Mouse (Mus musculus) CH12.LX (cell line): ENCODE measurements around the gene Gm10190. TPM values are rescaled to one million over a fixed set of nuclear protein-coding genes. Genes with fewer than 3 reads are reported as not detected.

Experiments
- DNase-seq: peaks from one replicate; pipeline ENCODE4 v3.0.0-alpha.2; 2013; ENCODE audit errors: extremely low read depth
- H3K27ac ChIP-seq: 2 replicates; pipeline ENCODE4 v1.5.1; 2012; ENCODE audit warnings: low read depth, mild to moderate bottlenecking, control low read depth, moderate library complexity; ENCODE audit not compliant: insufficient read depth
- H3K27me3 ChIP-seq: replicated peaks from 2 replicates; pipeline ENCODE3; 2012; ENCODE audit warnings: inconsistent platforms
- H3K36me3 ChIP-seq, 2 experiments: replicated peaks in 1 of 2; 2 replicates each; pipeline versions ENCODE3 to v1.6.1; 2012; ENCODE audit warnings: inconsistent platforms in 1 of 2, low read length in 1 of 2, mild to moderate bottlenecking in 1 of 2, mixed read lengths in 1 of 2, moderate library complexity in 1 of 2; ENCODE audit not compliant: control insufficient read depth in 1 of 2, insufficient read depth in 1 of 2
- H3K4me1 ChIP-seq, 2 experiments: 2 replicates each; pipeline ENCODE4 v1.6.1; 2012; ENCODE audit warnings: inconsistent platforms in 1 of 2, moderate library complexity in 1 of 2; ENCODE audit not compliant: insufficient read depth in 2 of 2, control insufficient read depth in 1 of 2
- H3K4me2 ChIP-seq: 2 replicates; pipeline ENCODE4 v1.6.1; 2012; ENCODE audit warnings: low read depth, mild to moderate bottlenecking, control low read depth; ENCODE audit not compliant: poor library complexity, insufficient read depth, severe bottlenecking
- H3K4me3 ChIP-seq, 3 experiments: fragments of 150-350 bp in 1 of 3; sonication (generic) in 1 of 3; replicated peaks in 1 of 3; 2 replicates each; pipeline versions ENCODE3 to v1.5.1; 2011 to 2012; ENCODE audit warnings: low read depth in 2 of 3, low read length in 2 of 3, mild to moderate bottlenecking in 2 of 3, moderate library complexity in 2 of 3, control low read depth in 1 of 3, improper control_type of control experiment in 1 of 3, inconsistent platforms in 1 of 3, mixed read lengths in 1 of 3; ENCODE audit not compliant: poor library complexity in 1 of 3
- H3K79me2 ChIP-seq: replicated peaks from 2 replicates; pipeline ENCODE4 v1.6.1; 2012; ENCODE audit warnings: mild to moderate bottlenecking, moderate library complexity; ENCODE audit not compliant: control insufficient read depth, poor library complexity, insufficient read depth, severe bottlenecking; ENCODE audit errors: extremely low read depth
- H3K9ac ChIP-seq: 2 replicates; pipeline ENCODE4 v1.6.1; 2012; ENCODE audit warnings: low read depth, mild to moderate bottlenecking, control low read depth, moderate library complexity; ENCODE audit not compliant: insufficient read depth
- H3K9me3 ChIP-seq: replicated peaks from 2 replicates; pipeline ENCODE3; 2012; ENCODE audit warnings: low read length, inconsistent platforms, mixed read lengths
- BHLHE40 ChIP-seq: IDR thresholded peaks from 2 replicates; pipeline ENCODE4 v1.6.1; 2011; ENCODE audit warnings: mild to moderate bottlenecking, low read depth, low read length, improper control_type of control experiment
- CHD1 ChIP-seq: IDR thresholded peaks from 2 replicates; pipeline ENCODE4 v1.6.1; 2012; ENCODE audit warnings: low read depth, low read length, improper control_type of control experiment, inconsistent platforms
- CHD2 ChIP-seq: IDR thresholded peaks from 2 replicates; pipeline ENCODE4 v1.6.1; 2011; ENCODE audit warnings: low read length, improper control_type of control experiment
- E2F4 ChIP-seq: IDR thresholded peaks from 2 replicates; pipeline ENCODE4 v1.6.1; 2011; ENCODE audit warnings: low read depth, low read length, improper control_type of control experiment; ENCODE audit not compliant: insufficient replicate concordance
- ETS1 ChIP-seq: conservative IDR thresholded peaks from 2 replicates; pipeline ENCODE4 v1.6.1; 2012; ENCODE audit warnings: low read depth, mild to moderate bottlenecking, inconsistent platforms, low read length, improper control_type of control experiment, moderate library complexity
- HCFC1 ChIP-seq: IDR thresholded peaks from 2 replicates; pipeline ENCODE4 v1.6.1; 2012; ENCODE audit warnings: low read depth, mild to moderate bottlenecking, inconsistent platforms, low read length, improper control_type of control experiment
- JUN ChIP-seq: IDR thresholded peaks from 2 replicates; pipeline ENCODE4 v1.6.1; 2011; ENCODE audit warnings: low read depth, mild to moderate bottlenecking, low read length, improper control_type of control experiment, moderate library complexity; ENCODE audit not compliant: insufficient read depth
- JUND ChIP-seq: conservative IDR thresholded peaks from 2 replicates; pipeline ENCODE4 v1.6.1; 2011; ENCODE audit warnings: low read depth, low read length, improper control_type of control experiment
- KAT2A ChIP-seq: IDR thresholded peaks from 2 replicates; pipeline ENCODE4 v1.6.1; 2012; ENCODE audit warnings: low read length, improper control_type of control experiment, inconsistent platforms; ENCODE audit not compliant: insufficient replicate concordance
- MAX ChIP-seq: IDR thresholded peaks from 2 replicates; pipeline ENCODE4 v1.6.1; 2011; ENCODE audit warnings: low read length, improper control_type of control experiment
- NELFE ChIP-seq: IDR thresholded peaks from 2 replicates; pipeline ENCODE4 v1.6.1; 2011; ENCODE audit warnings: low read depth, low read length, improper control_type of control experiment
- NRF1 ChIP-seq: IDR thresholded peaks from 2 replicates; pipeline ENCODE4 v1.6.1; 2014; ENCODE audit warnings: low read depth, mild to moderate bottlenecking, inconsistent platforms, low read length, improper control_type of control experiment, moderate library complexity
- POLR2A ChIP-seq: IDR thresholded peaks from 2 replicates; pipeline ENCODE4 v1.6.1; 2011; ENCODE audit warnings: low read depth, mild to moderate bottlenecking, improper control_type of control experiment, low read length
- POLR2AphosphoS2 ChIP-seq: IDR thresholded peaks from 2 replicates; pipeline ENCODE4 v1.6.1; 2011; ENCODE audit warnings: low read depth, low read length, improper control_type of control experiment
- RAD21 ChIP-seq: IDR thresholded peaks from 2 replicates; pipeline ENCODE4 v1.6.1; 2011; ENCODE audit warnings: low read depth, mild to moderate bottlenecking, low read length, improper control_type of control experiment, moderate library complexity
- SIN3A ChIP-seq: IDR thresholded peaks from 2 replicates; pipeline ENCODE4 v1.6.1; 2012; ENCODE audit warnings: low read length, improper control_type of control experiment, inconsistent platforms
- SMC3 ChIP-seq: IDR thresholded peaks from 2 replicates; pipeline ENCODE4 v1.6.1; 2011; ENCODE audit warnings: low read depth, low read length, improper control_type of control experiment
- UBTF ChIP-seq: IDR thresholded peaks from 2 replicates; pipeline ENCODE4 v1.6.1; 2012; ENCODE audit warnings: low read depth, mild to moderate bottlenecking, inconsistent platforms, low read length, improper control_type of control experiment, moderate library complexity
- ZC3H11A ChIP-seq: IDR thresholded peaks from 2 replicates; pipeline ENCODE4 v1.6.1; 2012; ENCODE audit warnings: low read depth, mild to moderate bottlenecking, inconsistent platforms, low read length, improper control_type of control experiment
- ZKSCAN1 ChIP-seq: IDR thresholded peaks from 2 replicates; pipeline ENCODE4 v1.6.1; 2012; ENCODE audit warnings: low read depth, inconsistent platforms, low read length, improper control_type of control experiment, borderline replicate concordance
- ZMIZ1 ChIP-seq: IDR thresholded peaks from 2 replicates; pipeline ENCODE4 v1.6.1; 2012; ENCODE audit warnings: low read depth, mild to moderate bottlenecking, inconsistent platforms, low read length, improper control_type of control experiment
- ZNF384 ChIP-seq: IDR thresholded peaks from 2 replicates; pipeline ENCODE4 v1.6.1; 2012; ENCODE audit warnings: low read depth, low read length, improper control_type of control experiment, inconsistent platforms
- dilution Hi-C: fragments of 300-500 bp; cut with MboI; formaldehyde crosslinking; loops from 2 replicates; pipeline ENCODE4 v1.14.3; 2020; ENCODE audit warnings: low sequenced_read_pairs; ENCODE audit not compliant: extremely low pct_unique_long_range_greater_than_20kb, extremely low pct_ligation_motif_present
- in situ Hi-C: fragments of 300-500 bp; cut with MboI; formaldehyde crosslinking; loops from 3 replicates; pipeline ENCODE4 v1.14.3; 2019; ENCODE audit warnings: low sequenced_read_pairs, low pct_ligation_motif_present, low pct_unique_long_range_greater_than_20kb, mixed read lengths
- polyA plus RNA-seq: library from polyadenylated mRNA; unstranded; fragments of >175 nt; gene quantifications from 2 replicates; pipeline ENCODE4 v1.2.1, GENCODE M21; 2012; ENCODE audit warnings: low read depth; ENCODE audit not compliant: insufficient read length
- total RNA-seq, 2 experiments: library from RNA; depleted of rRNA; stranded (reverse); fragments of 300-350 nt in 1 of 2; fragments of >200 nt in 1 of 2; gene quantifications; 2 replicates each; pipeline ENCODE4 v1.2.3; 2012 to 2014

Gene Gm10190
- total and polyA plus RNA-seq, 3 experiments = not detected

GRCm38 (mm10) chr17:80325456-80325855 is 47.9 kb downstream of the Gm10190 start:
- peaks cover 7 to 27% of the 10 kb centered on the region in 2 experiments for H3K4me1 ChIP-seq
- H3K9ac ChIP-seq = no peak overlapping the region
- dilution Hi-C loops = no loop called here
- no peak overlapping the region for H3K4me2 ChIP-seq
- TF ChIP-seq E2F4 (no peak), CHD1 (no peak), KAT2A (no peak), SIN3A (no peak), BHLHE40 (no peak), JUN (no peak), NRF1 (no peak)
- TF ChIP-seq, all 38 proteins: peak for 0
- Histone ChIP-seq H3K27me3 (no peaks in the 10 kb centered on the region), H3K9me3 (no peaks in the 10 kb centered on the region), H3K79me2 (no peaks in the 10 kb centered on the region), H3K27ac (no peak overlapping the region), H3K4me3 (no peak overlapping the region), H3K36me3 (no peaks in the 10 kb centered on the region)
- in situ Hi-C loops = no loop called here
- DNase-seq = no peak

GRCm38 (mm10) chr17:80324521-80324920 is 48.8 kb downstream of the Gm10190 start:
- in situ Hi-C loops = no loop called here
- H3K9ac ChIP-seq = no peak overlapping the region
- H3K4me3 ChIP-seq = no peak overlapping the region
- no peak for DNase-seq
- TF ChIP-seq ZC3H11A = no peak
- TF ChIP-seq ZKSCAN1 = no peak
- no peak for TF ChIP-seq RAD21
- no peak for TF ChIP-seq CHD2
- no peak for TF ChIP-seq NELFE
- TF ChIP-seq KAT2A = no peak
- no peak for TF ChIP-seq SIN3A
- TF ChIP-seq ZNF384 = no peak
- no peak for TF ChIP-seq POLR2AphosphoS2
- TF ChIP-seq UBTF = no peak
- no peak for TF ChIP-seq ETS1
- no peak for TF ChIP-seq ZMIZ1
- TF ChIP-seq HCFC1 = no peak
- TF ChIP-seq NRF1 = no peak
- no peak for TF ChIP-seq MAX
- no peak for TF ChIP-seq POLR2A
- no peak for TF ChIP-seq JUND
- no peak for TF ChIP-seq SMC3
- H3K27ac ChIP-seq = no peak overlapping the region
- H3K4me2 ChIP-seq = no peak overlapping the region
- H3K79me2 ChIP-seq = no peaks in the 10 kb centered on the region
- no peaks in the 10 kb centered on the region for H3K36me3 ChIP-seq
- no peaks in the 10 kb centered on the region for H3K27me3 ChIP-seq
- no peaks in the 10 kb centered on the region for H3K9me3 ChIP-seq
- H3K4me1 ChIP-seq = peaks cover 7 to 27% of the 10 kb centered on the region in 2 experiments
- dilution Hi-C loops = no loop called here
